Mouse (Mus musculus): ENCODE measurements around the gene Notch3.

DNA sequence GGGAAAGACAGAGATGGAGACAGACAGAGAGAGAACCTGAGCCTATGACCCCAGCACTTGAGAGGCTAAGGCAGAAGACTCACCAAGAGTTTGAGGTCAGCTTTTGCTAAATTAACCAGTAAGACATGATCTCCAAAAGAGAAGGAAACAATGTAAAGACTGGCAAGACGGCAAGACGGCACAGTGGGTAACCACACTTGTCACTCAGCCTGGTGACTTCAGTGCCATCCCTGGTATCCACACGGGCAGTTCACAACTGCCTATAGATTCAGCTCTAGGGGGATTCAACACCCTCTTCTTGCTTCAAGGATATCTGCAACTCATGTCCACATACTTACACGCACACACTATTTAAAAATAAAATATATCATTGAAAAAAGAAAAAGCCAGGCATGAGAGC lies 43.1 kb downstream of the Notch3 start:
- TF ChIP-seq CTCF (IDR thresholded peaks at IDR 0.05; ENCODE audit: low read depth, low read length) (no peak), EP300 (IDR thresholded peaks at IDR 0.05; ENCODE audit: insufficient read depth, low read depth, low read length) (no peak)
